Mouse (Mus musculus) stomach, embryonic 14.5 days (tissue): ENCODE data around the gene Gm45837. TPM values are rescaled to one million over a fixed set of nuclear protein-coding genes. Genes with fewer than 3 reads are reported as not detected.

Experiments
- ATAC-seq: fragments of 200-750 bp; cut with Nextera tagmentation; 2 replicates; pipeline ENCODE4 v1.8.0; 2017; ENCODE audit warnings: low read depth, moderate TSS enrichment; ENCODE audit not compliant: insufficient number of reproducible peaks, insufficient read depth, low FRiP score
- H3K27ac ChIP-seq: fragments of 300-500 bp; sonication (generic); 2 replicates; pipeline ENCODE4 v1.5.1; 2014; ENCODE audit warnings: mild to moderate bottlenecking, low read length, moderate library complexity, mixed read lengths
- H3K27me3 ChIP-seq: fragments of 300-500 bp; sonication (generic); 2 replicates; pipeline ENCODE4 v1.6.1; 2014; ENCODE audit warnings: low read length, control low read depth, mixed read lengths; ENCODE audit not compliant: control insufficient read depth, insufficient read depth
- H3K36me3 ChIP-seq: fragments of 300-500 bp; sonication (generic); 2 replicates; pipeline ENCODE4 v1.6.1; 2014; ENCODE audit warnings: mild to moderate bottlenecking, control low read depth, low read length, moderate library complexity, mixed read lengths; ENCODE audit not compliant: control insufficient read depth, insufficient read depth
- H3K4me1 ChIP-seq: fragments of 300-500 bp; sonication (generic); 2 replicates; pipeline ENCODE4 v1.6.1; 2014; ENCODE audit warnings: low read length, control low read depth, mixed read lengths; ENCODE audit not compliant: control insufficient read depth, insufficient read depth
- H3K4me2 ChIP-seq: fragments of 300-500 bp; sonication (generic); replicated peaks from 2 replicates; pipeline ENCODE4 v1.6.1; 2014; ENCODE audit warnings: low read depth, low read length, control low read depth
- H3K4me3 ChIP-seq: fragments of 300-500 bp; sonication (generic); 2 replicates; pipeline ENCODE4 v1.5.1; 2014; ENCODE audit warnings: low read depth, low read length, control low read depth
- H3K9ac ChIP-seq: fragments of 300-500 bp; sonication (generic); replicated peaks from 2 replicates; pipeline ENCODE4 v1.6.1; 2014; ENCODE audit warnings: low read depth, mild to moderate bottlenecking, control low read depth, low read length, moderate library complexity, mixed read lengths
- H3K9me3 ChIP-seq: fragments of 300-500 bp; sonication (generic); 2 replicates; pipeline ENCODE4 v1.6.1; 2016; ENCODE audit warnings: low read depth, low read length, control low read depth; ENCODE audit not compliant: control insufficient read depth
- WGBS: fragments of 180-500 bp; shearing (Covaris S2); extraction: QIAGEN DNeasy Blood & Tissue Kit; methylation state at CpG from one replicate; pipeline ENCODE4 v1.1.7; 2014; 5-methylcytosine and 5-hydroxymethylcytosine counted together
- polyA plus RNA-seq: library from polyadenylated mRNA; unstranded; fragments of >200 nt; fragmentation: Nextera tagmentation; extraction: Ambion mirVana; gene quantifications from 2 replicates; pipeline ENCODE4 v1.2.1, GENCODE M21; 2014

Gm45837 gene
- 0.31 and 8.0 TPM in 2 replicates for polyA plus RNA-seq

DNA sequence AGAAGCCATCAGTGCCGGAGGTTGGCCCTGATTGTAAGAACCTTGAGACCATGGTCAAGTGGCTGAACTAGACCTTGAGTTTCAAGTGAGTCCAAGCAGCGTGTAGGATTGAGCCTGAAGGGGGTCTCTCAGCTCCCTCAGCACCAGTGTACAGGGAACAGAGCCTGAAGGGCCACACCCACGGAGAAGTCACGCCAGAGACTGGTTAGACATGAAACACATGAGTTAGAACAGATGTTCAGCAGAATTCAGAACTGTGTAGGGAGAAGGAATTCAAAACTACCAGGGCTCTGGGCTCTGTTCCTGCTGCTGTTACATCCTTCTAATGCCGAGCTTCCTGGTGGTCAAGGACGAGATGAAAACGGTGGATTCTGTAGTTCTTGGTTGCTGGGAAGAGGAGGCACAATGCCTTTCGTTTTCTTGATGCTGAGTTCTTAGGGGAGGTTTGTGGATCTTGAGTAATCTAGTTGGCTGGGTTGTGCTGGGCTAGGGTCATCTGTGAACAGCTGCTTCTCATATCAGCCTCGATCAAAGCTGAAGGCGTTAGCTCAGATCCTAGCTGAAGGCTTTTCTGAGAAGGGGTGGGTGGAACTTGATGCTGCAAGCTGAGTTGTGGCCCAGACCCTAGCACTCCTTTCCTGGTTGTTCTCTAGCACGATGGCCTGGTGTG is at the start of gene Gm45837:
Gm45837 (plus strand) TSS at position 620 of the 670 bp plus-strand sequence.
- Histone ChIP-seq H3K36me3 (peaks cover 58% of the 10 kb centered on the region), H3K27ac (no peak within 1 kb of the TSS)

DNA sequence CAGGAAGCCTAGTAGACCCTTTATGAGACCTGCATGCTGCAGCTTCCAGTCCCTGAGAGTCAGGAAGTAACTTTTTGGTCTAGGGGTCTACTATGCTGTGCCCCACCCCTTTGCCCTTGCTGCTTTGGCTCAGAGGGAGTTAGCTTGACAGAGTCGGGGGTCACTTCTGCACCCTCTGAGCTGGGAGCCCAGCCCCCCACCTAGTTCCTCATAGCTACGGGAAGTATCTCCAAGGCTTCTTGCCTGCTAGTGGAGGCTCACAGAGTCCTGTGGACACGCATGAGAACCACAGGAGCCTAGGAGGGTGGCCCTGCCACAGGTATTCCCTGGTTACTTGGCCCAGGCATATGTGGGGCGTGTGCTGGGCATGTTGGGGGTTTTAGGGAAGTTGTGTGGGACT is 49.7 kb upstream of the Gm45837 start:
- Histone ChIP-seq H3K27ac (no peak overlapping the region), H3K9me3 (no peaks in the 10 kb centered on the region), H3K4me1 (0 out of 2 replicates have a peak, but pooled peaks cover 11% of the 10 kb centered on the region), H3K4me2 (no peak overlapping the region), H3K9ac (no peak overlapping the region), H3K36me3 (no peaks in the 10 kb centered on the region), H3K4me3 (no peak overlapping the region), H3K27me3 (no peaks in the 10 kb centered on the region)
- no peak for ATAC-seq
- 73% methylated on average over 4 of the region's 4 CpGs for WGBS

More for the DNA sequence above, at the start of gene Gm45837:
- no peak for ATAC-seq
- no peaks in the 10 kb centered on the region for H3K27me3 ChIP-seq
- H3K9me3 ChIP-seq = no peaks in the 10 kb centered on the region
- WGBS = 61% methylated on average over 11 of the region's 11 CpGs
- H3K9ac ChIP-seq = no peak within 1 kb of the TSS
- H3K4me2 ChIP-seq = no peak within 1 kb of the TSS
- H3K4me1 ChIP-seq = peaks cover 13% of the 10 kb centered on the region; the same call in 1 of the 2 replicates
- no peak within 1 kb of the TSS for H3K4me3 ChIP-seq

DNA sequence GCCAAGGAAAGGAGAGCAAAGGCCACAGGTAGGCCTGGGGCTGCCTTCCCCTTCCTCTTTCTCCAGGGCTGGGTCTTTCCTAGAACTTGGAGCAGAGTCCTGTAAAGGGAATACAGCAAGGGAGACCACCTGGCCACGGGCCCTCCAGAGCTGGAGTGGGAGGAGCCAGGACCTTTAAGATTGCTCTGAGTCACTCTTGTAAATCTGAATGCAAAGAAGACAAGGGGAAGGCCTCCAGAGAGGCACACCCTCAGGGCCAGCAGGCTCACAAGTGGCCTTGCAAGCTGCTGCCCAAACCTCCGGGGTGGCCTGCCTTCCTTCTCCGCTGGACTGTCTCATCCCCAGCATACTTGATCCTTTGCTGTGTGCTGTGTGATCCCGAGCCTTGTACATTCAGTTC is 48.9 kb upstream of the Gm45837 start:
- Histone ChIP-seq H3K4me3 (no peak overlapping the region), H3K27ac (no peak overlapping the region), H3K9me3 (no peaks in the 10 kb centered on the region), H3K4me2 (no peak overlapping the region), H3K9ac (no peak overlapping the region), H3K36me3 (no peaks in the 10 kb centered on the region), H3K4me1 (0 out of 2 replicates have a peak, but pooled peaks cover 11% of the 10 kb centered on the region), H3K27me3 (no peaks in the 10 kb centered on the region)
- peak; percentile 35; the same call in 1 of the 2 replicates for ATAC-seq
- WGBS = 54% methylated on average over 4 of the region's 4 CpGs

DNA sequence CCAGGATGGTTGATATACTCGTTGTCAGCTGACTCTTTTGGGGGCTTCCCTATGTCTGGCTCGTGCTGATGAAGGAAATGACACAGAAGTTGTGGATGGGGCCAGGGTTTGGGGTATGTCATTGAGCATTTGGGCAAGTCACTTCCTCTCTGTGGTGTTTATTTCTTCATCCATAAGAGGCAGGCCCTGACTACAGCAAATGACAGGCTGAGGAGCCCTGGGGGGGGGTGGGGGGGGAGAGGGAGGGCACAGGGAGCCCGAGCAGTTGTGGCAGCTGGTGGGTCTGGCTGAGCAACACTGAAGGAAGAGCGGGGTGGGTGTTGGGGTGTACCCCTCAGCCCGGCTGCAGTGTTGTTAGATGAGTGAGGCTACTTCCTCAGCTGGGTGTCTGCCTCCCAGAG is 47.9 kb upstream of the Gm45837 start:
- 67% methylated on average over 5 of the region's 5 CpGs for WGBS

DNA sequence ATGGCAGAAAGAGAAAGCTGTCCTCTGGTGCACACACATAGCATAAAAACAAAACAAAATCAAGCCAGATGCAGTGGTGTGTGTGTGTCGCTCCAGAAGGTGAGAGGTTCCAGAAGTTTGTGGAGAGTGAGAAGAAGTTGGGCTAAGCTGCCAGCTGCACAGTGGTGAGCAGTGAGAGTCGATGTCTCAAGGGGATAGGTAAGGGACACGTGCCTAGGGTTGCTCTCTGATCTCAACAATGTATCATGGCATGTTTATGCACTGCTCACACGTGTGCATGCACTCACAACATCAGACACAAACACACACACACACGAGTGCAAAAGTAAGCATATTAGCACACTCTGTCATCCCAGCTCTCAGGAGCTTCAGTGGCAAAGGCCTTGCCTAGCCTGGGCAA is 46.8 kb upstream of the Gm45837 start:
- 80% methylated on average over 5 of the region's 5 CpGs for WGBS
- Histone ChIP-seq H3K27me3 (no peaks in the 10 kb centered on the region), H3K4me1 (0 out of 2 replicates have a peak, but pooled peaks cover 11% of the 10 kb centered on the region), H3K36me3 (no peaks in the 10 kb centered on the region), H3K27ac (no peak overlapping the region), H3K4me2 (no peak overlapping the region), H3K9me3 (no peaks in the 10 kb centered on the region), H3K4me3 (no peak overlapping the region), H3K9ac (no peak overlapping the region)
- no peak for ATAC-seq

More for the DNA sequence above, 47.9 kb upstream of the Gm45837 start:
- Histone ChIP-seq H3K27ac (no peak overlapping the region), H3K9ac (no peak overlapping the region), H3K4me3 (no peak overlapping the region), H3K27me3 (no peaks in the 10 kb centered on the region), H3K4me2 (no peak overlapping the region), H3K4me1 (0 out of 2 replicates have a peak, but pooled peaks cover 11% of the 10 kb centered on the region), H3K36me3 (no peaks in the 10 kb centered on the region), H3K9me3 (no peaks in the 10 kb centered on the region)
- ATAC-seq = no peak

DNA sequence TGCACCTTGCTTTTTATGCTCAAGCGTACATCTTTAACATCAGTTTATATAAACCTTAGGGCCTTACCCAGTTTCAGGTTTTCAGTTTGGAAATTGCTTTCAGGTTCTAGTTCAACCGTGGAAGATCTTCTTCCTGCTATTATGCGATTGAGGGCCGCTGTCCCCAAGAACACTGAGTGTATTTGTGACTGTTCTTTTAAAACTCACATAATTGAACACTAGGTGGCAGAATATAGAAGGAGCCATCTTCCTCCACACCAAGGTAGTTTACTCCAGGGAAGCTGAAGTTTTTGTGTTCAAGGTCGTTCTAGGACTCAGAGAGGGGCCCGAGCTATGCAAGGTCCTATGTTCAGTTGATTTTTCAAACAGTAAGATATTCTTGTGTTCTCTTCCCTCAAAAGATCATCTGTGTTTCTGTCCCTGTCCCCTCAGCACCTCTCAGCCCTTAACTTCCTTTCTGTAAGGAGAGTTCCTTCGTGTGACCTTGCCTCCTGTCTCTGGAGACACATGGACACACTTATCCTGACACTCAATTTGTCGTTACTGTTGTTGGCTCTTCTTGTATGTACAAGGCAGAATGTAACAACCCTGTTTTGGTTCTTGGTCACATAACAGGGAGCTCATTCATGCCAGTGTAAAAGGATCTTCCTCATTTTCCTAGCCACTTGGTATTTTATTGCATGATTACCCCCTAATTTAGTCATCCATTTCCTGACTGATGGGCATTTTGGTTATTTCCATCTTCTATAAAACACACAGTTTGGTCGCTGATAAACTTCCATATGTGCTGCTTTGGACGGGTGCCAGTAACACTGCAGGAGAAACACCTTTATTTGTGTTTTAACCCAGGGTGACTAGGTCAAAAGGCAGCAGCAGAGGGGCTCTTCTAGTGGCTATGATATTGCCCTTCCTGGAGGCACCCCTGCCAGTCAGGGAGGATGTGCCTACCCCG is 42.5 kb upstream of the Gm45837 start:
- no peaks in the 10 kb centered on the region for H3K36me3 ChIP-seq
- no peaks in the 10 kb centered on the region for H3K9me3 ChIP-seq
- H3K4me2 ChIP-seq = no peak overlapping the region
- no peaks in the 10 kb centered on the region for H3K27me3 ChIP-seq
- no peak for ATAC-seq
- no peak overlapping the region for H3K9ac ChIP-seq
- no peak overlapping the region for H3K27ac ChIP-seq
- H3K4me1 ChIP-seq = no peaks in the 10 kb centered on the region
- WGBS = 58% methylated on average over 11 of the region's 11 CpGs
- no peak overlapping the region for H3K4me3 ChIP-seq

DNA sequence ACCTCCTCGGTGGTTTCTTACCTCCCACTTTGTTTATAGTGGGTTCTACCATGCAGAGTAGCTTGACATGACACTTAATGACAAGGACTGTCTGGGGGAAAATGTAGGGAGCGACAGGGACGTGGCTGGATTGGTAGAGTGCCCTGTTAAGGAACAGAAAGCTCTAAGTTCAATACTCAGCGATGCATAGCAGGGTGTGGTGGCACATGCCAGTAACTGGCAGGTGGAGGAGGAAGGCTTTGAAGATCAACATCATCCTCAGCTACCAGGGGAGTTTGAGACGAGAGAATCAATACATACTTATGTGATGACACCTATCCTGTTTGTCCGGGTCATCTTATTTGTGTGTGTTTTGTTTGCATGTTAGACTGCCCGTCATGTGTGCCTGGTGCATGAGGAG is 41.0 kb upstream of the Gm45837 start:
- H3K27ac ChIP-seq = no peak overlapping the region
- WGBS = 74% methylated on average over 7 of the region's 7 CpGs
- H3K4me1 ChIP-seq = no peaks in the 10 kb centered on the region
- H3K27me3 ChIP-seq = no peaks in the 10 kb centered on the region
- no peaks in the 10 kb centered on the region for H3K36me3 ChIP-seq
- no peaks in the 10 kb centered on the region for H3K9me3 ChIP-seq
- ATAC-seq = no peak
- no peak overlapping the region for H3K9ac ChIP-seq
- H3K4me3 ChIP-seq = no peak overlapping the region
- no peak overlapping the region for H3K4me2 ChIP-seq

DNA sequence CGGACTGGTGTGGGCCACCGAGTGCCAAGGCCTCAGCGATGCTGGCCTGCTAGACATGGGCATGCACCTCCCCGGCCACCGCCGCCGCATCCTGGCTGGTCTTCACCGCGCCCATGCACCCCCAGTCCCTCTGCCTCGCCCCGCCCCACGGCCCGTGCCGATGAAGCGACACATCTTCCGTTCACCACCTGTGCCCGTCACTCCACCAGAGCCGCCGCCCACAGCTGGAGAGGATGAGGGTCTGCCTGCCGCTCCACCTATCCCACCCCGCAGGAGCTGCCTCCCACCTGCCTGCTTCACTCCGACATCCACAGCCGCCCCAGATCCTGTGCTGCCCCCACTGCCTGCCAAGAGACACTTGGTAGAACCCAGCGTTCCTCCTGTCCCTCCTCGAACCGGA is 37.6 kb upstream of the Gm45837 start:
- no peak overlapping the region for H3K4me3 ChIP-seq
- H3K36me3 ChIP-seq = no peaks in the 10 kb centered on the region
- H3K4me1 ChIP-seq = peaks cover 11% of the 10 kb centered on the region
- ATAC-seq = no peak
- no peak overlapping the region for H3K9ac ChIP-seq
- WGBS = 84% methylated on average over 26 of the region's 26 CpGs
- H3K4me2 ChIP-seq = no peak overlapping the region
- H3K9me3 ChIP-seq = no peaks in the 10 kb centered on the region
- no peaks in the 10 kb centered on the region for H3K27me3 ChIP-seq
- H3K27ac ChIP-seq = no peak overlapping the region
